Mouse (Mus musculus) megakaryocyte, embryonic 14.5 days (primary cell): ENCODE data around the gene Gm10306. TPM values are rescaled to one million over a fixed set of nuclear protein-coding genes. Genes with fewer than 3 reads are reported as not detected.

Experiments used
- H3K27me3 ChIP-seq: replicated peaks from 2 replicates; pipeline ENCODE3; 2012; ENCODE audit warnings: inconsistent platforms
- H3K36me3 ChIP-seq: replicated peaks from 2 replicates; pipeline ENCODE3; 2012; ENCODE audit warnings: low read length, inconsistent platforms, mixed read lengths
- H3K4me1 ChIP-seq: 2 replicates; pipeline ENCODE4 v1.6.1; 2012; ENCODE audit warnings: inconsistent platforms
- H3K4me3 ChIP-seq: replicated peaks from 2 replicates; pipeline ENCODE3; 2012; ENCODE audit warnings: moderate library complexity, mild to moderate bottlenecking, inconsistent platforms
- H3K9me3 ChIP-seq: 2 replicates; pipeline ENCODE4 v1.6.1; 2012; ENCODE audit warnings: inconsistent platforms
- FLI1 ChIP-seq: IDR thresholded peaks from 2 replicates; pipeline ENCODE4 v1.6.1; 2012; ENCODE audit warnings: low read length, inconsistent platforms, mixed read lengths
- GATA1 ChIP-seq: IDR thresholded peaks from 3 replicates; pipeline ENCODE4 v1.6.1; 2012; ENCODE audit warnings: mixed read lengths, low read length, inconsistent platforms, borderline replicate concordance
- polyA plus RNA-seq: library from polyadenylated mRNA; stranded (reverse); fragments of >175 nt; gene quantifications from 2 replicates; pipeline ENCODE4 v1.2.3, GENCODE M21; 2012; ENCODE audit warnings: low replicate concordance; ENCODE audit not compliant: insufficient read depth

Gm10306 gene
- polyA plus RNA-seq, 1 experiment: not detected

DNA sequence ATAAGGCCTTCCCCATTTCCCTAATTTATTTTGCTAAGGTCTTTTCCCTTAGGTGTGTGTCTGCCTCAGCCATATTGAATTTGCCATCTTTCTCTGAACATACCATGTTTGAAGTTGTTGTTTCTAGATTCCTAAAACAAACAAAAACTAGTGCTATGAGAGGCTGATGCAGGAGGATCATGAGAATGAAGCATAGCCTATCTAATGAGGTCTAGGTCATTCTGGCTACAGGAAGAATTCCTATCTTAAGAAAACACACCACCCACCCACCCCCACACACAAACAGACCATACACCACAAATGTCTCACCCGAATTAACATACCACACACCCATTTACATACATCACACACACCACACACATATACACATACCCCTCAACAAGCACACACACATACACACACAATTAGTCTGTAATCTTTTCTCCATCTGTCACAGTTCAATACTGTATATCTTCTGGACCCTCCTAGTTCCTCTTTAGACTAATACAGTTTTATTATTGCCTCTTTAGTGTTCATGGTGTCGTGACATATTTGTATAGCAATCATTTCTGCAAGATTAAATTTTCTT lies 48.2 kb downstream of the Gm10306 start:
- H3K4me3 ChIP-seq: no peak overlapping the region
- no peak for TF ChIP-seq FLI1
- no peak for TF ChIP-seq GATA1

DNA sequence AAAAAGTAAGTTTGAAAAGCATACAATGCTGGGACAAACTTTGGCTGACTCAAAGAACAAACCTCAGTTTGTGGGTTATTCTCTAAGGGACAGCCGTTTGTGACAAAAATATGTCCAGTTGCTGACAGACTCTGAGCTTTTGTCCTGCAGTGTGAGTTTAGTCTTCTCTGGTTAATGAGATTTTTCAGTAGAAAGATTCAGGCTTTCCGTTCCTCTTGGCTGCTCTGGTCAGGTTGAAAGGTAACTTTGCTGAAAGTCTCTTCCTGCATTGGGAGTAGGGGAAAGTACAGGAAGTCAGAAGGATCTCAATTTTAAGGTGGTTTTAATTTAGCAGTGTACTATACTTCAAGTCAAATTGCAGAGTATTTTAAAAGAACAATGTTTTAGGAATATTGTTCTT lies 49.2 kb downstream of the Gm10306 start:
- no peaks in the 10 kb centered on the region for H3K27me3 ChIP-seq
- H3K4me1 ChIP-seq: peaks cover 33% of the 10 kb centered on the region
- no peaks in the 10 kb centered on the region for H3K36me3 ChIP-seq
- TF ChIP-seq GATA1 (no peak), FLI1 (no peak)
- H3K9me3 ChIP-seq: no peaks in the 10 kb centered on the region
- no peak overlapping the region for H3K4me3 ChIP-seq

More for the DNA sequence above, 48.2 kb downstream of the Gm10306 start:
- Histone ChIP-seq H3K27me3 (no peaks in the 10 kb centered on the region), H3K36me3 (no peaks in the 10 kb centered on the region), H3K4me1 (peaks cover 26% of the 10 kb centered on the region), H3K9me3 (no peaks in the 10 kb centered on the region)

Other genes starting within 250 kb of the Gm10306 start
- gene Caap1, start 250 bp downstream of the Gm10306 start, polyA plus RNA-seq: 3.7 TPM in 1 of 2 replicates, not detected in the other
- 31.1 and 72.2 TPM in 2 replicates for gene Plaa, start 46.7 kb downstream of the Gm10306 start, polyA plus RNA-seq
- 0.89 TPM in 1 of 2 replicates, not detected in the other for gene Ift74, start 57.9 kb downstream of the Gm10306 start, polyA plus RNA-seq
- not detected in 2 replicates for gene Lrrc19, start 93.6 kb downstream of the Gm10306 start, polyA plus RNA-seq
- gene Tek, start 182.7 kb downstream of the Gm10306 start, polyA plus RNA-seq: 0.12 TPM in 1 of 2 replicates, not detected in the other